Mouse (Mus musculus) embryonic facial prominence, embryonic 15.5 days (tissue): ENCODE measurements around the gene Cttn. TPM values are rescaled to one million over a fixed set of nuclear protein-coding genes. Genes with fewer than 3 reads are reported as not detected.

Experiments used
- ATAC-seq: fragments of 200-750 bp; cut with Nextera tagmentation; 2 replicates; pipeline ENCODE4 v1.8.0; 2017; ENCODE audit warnings: low read depth, moderate TSS enrichment; ENCODE audit not compliant: insufficient number of reproducible peaks, low FRiP score, low TSS enrichment
- H3K27ac ChIP-seq: fragments of 300-500 bp; sonication (generic); replicated peaks from 2 replicates; pipeline ENCODE4 v1.5.1; 2015; ENCODE audit warnings: mild to moderate bottlenecking, inconsistent platforms
- H3K27me3 ChIP-seq: fragments of 300-500 bp; sonication (generic); 2 replicates; pipeline ENCODE4 v1.6.1; 2015; ENCODE audit warnings: inconsistent platforms
- H3K36me3 ChIP-seq: fragments of 300-500 bp; sonication (generic); 2 replicates; pipeline ENCODE4 v1.6.1; 2015; ENCODE audit warnings: mild to moderate bottlenecking, inconsistent platforms
- H3K4me1 ChIP-seq: fragments of 300-500 bp; sonication (generic); 2 replicates; pipeline ENCODE4 v1.6.1; 2015; ENCODE audit warnings: inconsistent platforms
- H3K4me2 ChIP-seq: fragments of 300-500 bp; sonication (generic); replicated peaks from 2 replicates; pipeline ENCODE4 v1.6.1; 2015; ENCODE audit warnings: mild to moderate bottlenecking, inconsistent platforms
- H3K4me3 ChIP-seq: fragments of 300-500 bp; sonication (generic); replicated peaks from 2 replicates; pipeline ENCODE4 v1.5.1; 2015; ENCODE audit warnings: mild to moderate bottlenecking, inconsistent platforms
- H3K9ac ChIP-seq: fragments of 300-500 bp; sonication (generic); 2 replicates; pipeline ENCODE4 v1.6.1; 2015; ENCODE audit warnings: inconsistent platforms
- H3K9me3 ChIP-seq: fragments of 300-500 bp; sonication (generic); replicated peaks from 2 replicates; pipeline ENCODE4 v1.6.1; 2016; ENCODE audit warnings: inconsistent platforms
- WGBS: fragments of 180-500 bp; shearing (Covaris S2); methylation state at CpG from one replicate; pipeline ENCODE4 v1.1.7; 2015; 5-methylcytosine and 5-hydroxymethylcytosine counted together
- polyA plus RNA-seq: library from polyadenylated mRNA; unstranded; fragments of >200 nt; fragmentation: Nextera tagmentation; extraction: Ambion mirVana; gene quantifications from 2 replicates; pipeline ENCODE4 v1.2.1, GENCODE M21; 2015

The Cttn gene
- 171 and 172 TPM in 2 replicates for polyA plus RNA-seq

GRCm38 (mm10) chr7:144470545-144471059 lies at the start of gene Cttn:
Cttn (minus strand) TSS chr7:144471009.
- peaks cover 20% of the 10 kb centered on the region for H3K4me1 ChIP-seq
- peaks cover 11% of the 10 kb centered on the region for H3K36me3 ChIP-seq
- H3K9ac ChIP-seq, result peak within 1 kb of the TSS; percentile 80
- ATAC-seq, result peak; percentile 93
- no peaks in the 10 kb centered on the region for H3K27me3 ChIP-seq
- peak within 1 kb of the TSS; percentile 86 for H3K27ac ChIP-seq
- H3K9me3 ChIP-seq, result no peaks in the 10 kb centered on the region
- WGBS, result 0% methylated on average over 30 of the region's 30 CpGs
- peak within 1 kb of the TSS; percentile 95 for H3K4me3 ChIP-seq
- peak within 1 kb of the TSS; percentile 72 for H3K4me2 ChIP-seq

GRCm38 (mm10) chr7:144519852-144520251 lies 49.0 kb upstream of the Cttn start:
- 94% methylated on average over 5 of the region's 5 CpGs for WGBS
- Histone ChIP-seq H3K9ac (no peak overlapping the region), H3K27me3 (no peaks in the 10 kb centered on the region), H3K4me1 (no peaks in the 10 kb centered on the region), H3K9me3 (no peaks in the 10 kb centered on the region), H3K36me3 (peaks cover 45% of the 10 kb centered on the region), H3K27ac (no peak overlapping the region), H3K4me2 (no peak overlapping the region), H3K4me3 (no peak overlapping the region)
- no peak for ATAC-seq

- Histone ChIP-seq H3K27ac (no peak overlapping the region), H3K9me3 (no peaks in the 10 kb centered on the region), H3K9ac (no peak overlapping the region), H3K27me3 (no peaks in the 10 kb centered on the region), H3K4me2 (no peak overlapping the region), H3K4me3 (no peak overlapping the region), H3K36me3 (peaks cover 75% of the 10 kb centered on the region), H3K4me1 (no peaks in the 10 kb centered on the region)
- 89% methylated on average over 5 of the region's 5 CpGs for WGBS
- no peak for ATAC-seq
These were observed 45.9 kb upstream of the Cttn start for GRCm38 (mm10) chr7:144516711-144517110.

- H3K27me3 ChIP-seq, result no peaks in the 10 kb centered on the region
- H3K36me3 ChIP-seq, result peaks cover 94% of the 10 kb centered on the region
- no peak overlapping the region for H3K4me3 ChIP-seq
- 94% methylated on average over 4 of the region's 4 CpGs for WGBS
- ATAC-seq, result no peak
- H3K9me3 ChIP-seq, result no peaks in the 10 kb centered on the region
- H3K27ac ChIP-seq, result no peak overlapping the region
- H3K4me1 ChIP-seq, result no peaks in the 10 kb centered on the region
- no peak overlapping the region for H3K9ac ChIP-seq
- H3K4me2 ChIP-seq, result no peak overlapping the region
These were observed 38.3 kb upstream of the Cttn start for GRCm38 (mm10) chr7:144509090-144509489.

- H3K9ac ChIP-seq, result no peak overlapping the region
- no peak overlapping the region for H3K4me3 ChIP-seq
- no peaks in the 10 kb centered on the region for H3K4me1 ChIP-seq
- H3K27me3 ChIP-seq, result no peaks in the 10 kb centered on the region
- H3K9me3 ChIP-seq, result no peaks in the 10 kb centered on the region
- WGBS, result 97% methylated on average over 1 of the region's 1 CpGs
- no peak overlapping the region for H3K4me2 ChIP-seq
- no peak for ATAC-seq
- no peak overlapping the region for H3K27ac ChIP-seq
- peaks cover 94% of the 10 kb centered on the region for H3K36me3 ChIP-seq
These were observed 36.0 kb upstream of the Cttn start for GRCm38 (mm10) chr7:144506807-144507206.

DNA sequence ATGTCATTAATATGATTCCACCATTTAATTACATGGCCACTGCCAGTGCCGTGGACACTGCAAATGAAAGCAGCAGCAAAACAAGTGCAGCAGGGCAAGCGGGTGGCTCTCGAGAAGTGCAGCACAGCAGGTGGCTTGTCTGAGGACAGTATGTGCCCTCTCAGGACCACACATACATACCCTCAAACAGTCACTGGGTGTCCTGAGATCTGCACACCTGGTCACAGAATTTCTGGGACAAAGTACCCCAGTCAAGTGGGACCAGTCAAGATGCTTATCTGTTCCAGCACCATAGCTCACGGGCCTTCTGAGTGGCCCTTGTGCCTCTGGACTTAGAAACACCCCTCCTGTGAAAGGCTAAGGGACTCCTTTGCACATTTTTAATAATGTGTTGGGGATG lies 33.1 kb upstream of the Cttn start:
- 86% methylated on average over 4 of the region's 4 CpGs for WGBS
- Histone ChIP-seq H3K27me3 (no peaks in the 10 kb centered on the region), H3K4me3 (no peak overlapping the region), H3K4me1 (no peaks in the 10 kb centered on the region), H3K9me3 (no peaks in the 10 kb centered on the region), H3K9ac (no peak overlapping the region), H3K4me2 (no peak overlapping the region), H3K27ac (no peak overlapping the region), H3K36me3 (peaks cover 95% of the 10 kb centered on the region)
- ATAC-seq, result no peak

DNA sequence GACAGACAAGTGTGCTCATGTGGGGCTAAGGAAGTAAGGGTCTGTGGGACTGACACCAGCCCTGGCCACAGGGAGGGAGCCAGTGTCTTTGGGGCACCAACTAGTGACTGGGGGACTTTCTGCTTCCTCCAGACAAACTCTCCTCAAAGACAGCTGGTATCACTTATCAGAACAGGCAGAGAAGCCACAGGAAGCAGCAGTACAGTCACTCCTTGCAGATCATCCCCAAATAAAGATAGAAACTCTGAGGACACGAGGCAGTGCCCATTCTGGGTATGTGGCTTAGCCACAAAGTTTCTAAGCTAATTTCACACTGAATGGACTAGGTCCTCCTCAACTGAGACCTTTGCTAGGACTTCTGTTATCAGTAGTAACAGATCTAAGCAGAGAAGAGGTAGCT lies 22.1 kb upstream of the Cttn start:
- peaks cover 85% of the 10 kb centered on the region for H3K36me3 ChIP-seq
- H3K9me3 ChIP-seq, result no peaks in the 10 kb centered on the region
- no peaks in the 10 kb centered on the region for H3K4me1 ChIP-seq
- no peak overlapping the region for H3K4me2 ChIP-seq
- no peak overlapping the region for H3K4me3 ChIP-seq
- no peak for ATAC-seq
- no peak overlapping the region for H3K27ac ChIP-seq
- H3K27me3 ChIP-seq, result no peaks in the 10 kb centered on the region
- H3K9ac ChIP-seq, result no peak overlapping the region
- WGBS, result 25% methylated on average over 1 of the region's 1 CpGs

DNA sequence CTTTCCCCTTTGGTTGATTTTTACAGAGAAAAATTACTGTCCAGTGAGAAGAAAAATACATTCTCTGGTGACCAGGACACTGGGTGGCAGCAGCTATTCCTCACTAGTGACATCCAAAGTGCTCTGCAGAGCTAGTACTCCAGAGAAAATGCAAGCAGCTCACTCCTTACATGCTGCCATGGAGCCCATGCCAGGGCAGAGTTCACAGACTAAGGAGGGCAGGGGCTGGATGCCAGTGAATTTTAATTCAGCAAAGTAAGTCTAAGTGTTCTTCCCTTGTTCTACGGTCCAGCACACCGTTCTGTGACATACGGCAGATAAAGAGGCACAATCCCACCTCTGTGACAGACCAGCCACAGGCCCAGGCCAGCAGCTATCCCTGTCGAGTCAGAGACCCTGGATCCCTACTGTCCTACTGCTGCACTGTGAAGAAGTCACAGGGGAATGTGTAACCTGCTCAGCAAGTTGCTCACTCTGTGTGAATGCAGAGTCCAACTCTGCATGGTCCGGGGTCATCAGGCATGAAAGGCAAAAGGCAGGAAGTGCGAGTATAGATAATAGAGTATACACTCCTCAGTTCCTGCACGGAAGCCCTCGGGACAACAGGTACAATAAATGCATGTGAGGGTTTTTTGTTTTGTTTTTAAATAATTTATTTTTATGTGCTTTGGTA lies 19.5 kb upstream of the Cttn start:
- no peak overlapping the region for H3K4me2 ChIP-seq
- H3K4me1 ChIP-seq, result no peaks in the 10 kb centered on the region
- H3K36me3 ChIP-seq, result peaks cover 81% of the 10 kb centered on the region
- WGBS, result 87% methylated on average over 8 of the region's 8 CpGs
- H3K4me3 ChIP-seq, result no peak overlapping the region
- H3K27ac ChIP-seq, result no peak overlapping the region
- H3K27me3 ChIP-seq, result no peaks in the 10 kb centered on the region
- no peak for ATAC-seq
- no peaks in the 10 kb centered on the region for H3K9me3 ChIP-seq
- no peak overlapping the region for H3K9ac ChIP-seq

DNA sequence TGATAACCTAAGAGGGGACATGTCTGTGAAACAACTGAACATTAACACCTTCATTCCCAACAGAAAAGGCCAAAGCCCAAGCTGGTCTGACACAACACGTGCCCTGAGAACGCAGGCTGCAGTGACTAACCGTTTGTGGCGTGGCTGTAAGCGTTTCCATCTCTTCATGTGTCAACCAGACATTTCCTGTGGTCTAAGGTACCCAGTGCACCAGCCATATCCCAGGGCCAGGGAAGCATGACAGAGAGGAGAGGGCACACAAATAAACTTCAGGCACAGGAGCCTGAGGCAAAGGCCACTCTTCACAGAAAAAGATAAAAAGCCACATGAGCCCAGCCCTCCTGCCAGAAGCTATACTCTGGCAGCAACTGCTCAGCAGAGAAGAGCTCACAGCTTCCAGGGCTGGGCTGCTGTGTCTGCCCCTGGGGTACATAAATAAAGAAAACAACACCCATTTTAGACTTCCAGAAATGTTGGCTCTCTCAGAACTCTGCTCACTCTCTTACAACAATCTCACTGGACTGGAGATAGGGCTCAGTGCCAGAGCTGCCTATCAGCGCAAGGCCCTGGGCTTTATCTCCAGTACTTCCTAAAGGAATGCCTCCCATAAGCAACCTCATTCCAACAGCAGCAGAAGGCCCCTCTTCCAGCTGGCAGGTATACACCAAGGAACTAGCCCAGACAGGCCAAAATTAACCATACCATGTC lies 18.4 kb upstream of the Cttn start:
- no peak for ATAC-seq
- H3K27ac ChIP-seq, result no peak overlapping the region; the same call in 1 of the 2 replicates
- H3K27me3 ChIP-seq, result no peaks in the 10 kb centered on the region
- no peaks in the 10 kb centered on the region for H3K4me1 ChIP-seq
- no peak overlapping the region for H3K4me2 ChIP-seq
- 67% methylated on average over 6 of the region's 6 CpGs for WGBS
- H3K36me3 ChIP-seq, result peaks cover 79% of the 10 kb centered on the region
- H3K4me3 ChIP-seq, result no peak overlapping the region
- H3K9me3 ChIP-seq, result no peaks in the 10 kb centered on the region
- H3K9ac ChIP-seq, result no peak overlapping the region

- no peak for ATAC-seq
- H3K9me3 ChIP-seq, result no peaks in the 10 kb centered on the region
- no peaks in the 10 kb centered on the region for H3K4me1 ChIP-seq
- H3K4me3 ChIP-seq, result no peak overlapping the region
- no peak overlapping the region for H3K9ac ChIP-seq
- H3K27me3 ChIP-seq, result no peaks in the 10 kb centered on the region
- peaks cover 83% of the 10 kb centered on the region for H3K36me3 ChIP-seq
- no peak overlapping the region for H3K27ac ChIP-seq
- H3K4me2 ChIP-seq, result no peak overlapping the region
These were observed 9.5 kb upstream of the Cttn start for GRCm38 (mm10) chr7:144480314-144480713.

- Histone ChIP-seq H3K36me3 (peaks cover 77% of the 10 kb centered on the region), H3K4me3 (no peak overlapping the region), H3K9me3 (no peaks in the 10 kb centered on the region), H3K27me3 (no peaks in the 10 kb centered on the region), H3K4me1 (no peaks in the 10 kb centered on the region), H3K27ac (no peak overlapping the region), H3K9ac (no peak overlapping the region), H3K4me2 (no peak overlapping the region)
- ATAC-seq, result no peak
- WGBS, result 93% methylated on average over 1 of the region's 1 CpGs
These were observed 8.8 kb upstream of the Cttn start for GRCm38 (mm10) chr7:144479569-144479968.
